Mouse (Mus musculus) ovary, adult 2 months (tissue): ENCODE data around the gene Tbc1d7. TPM values are rescaled to one million over a fixed set of nuclear protein-coding genes. Genes with fewer than 3 reads are reported as not detected.

Source experiments
- polyA plus RNA-seq: library from polyadenylated mRNA; depleted of rRNA; stranded (reverse); fragments of >200 nt; gene quantifications from 2 replicates; pipeline ENCODE4 v1.2.3, GENCODE M21; 2012; rRNA removed

The Tbc1d7 gene
- 10.6 and 18.6 TPM in 2 replicates for polyA plus RNA-seq

DNA sequence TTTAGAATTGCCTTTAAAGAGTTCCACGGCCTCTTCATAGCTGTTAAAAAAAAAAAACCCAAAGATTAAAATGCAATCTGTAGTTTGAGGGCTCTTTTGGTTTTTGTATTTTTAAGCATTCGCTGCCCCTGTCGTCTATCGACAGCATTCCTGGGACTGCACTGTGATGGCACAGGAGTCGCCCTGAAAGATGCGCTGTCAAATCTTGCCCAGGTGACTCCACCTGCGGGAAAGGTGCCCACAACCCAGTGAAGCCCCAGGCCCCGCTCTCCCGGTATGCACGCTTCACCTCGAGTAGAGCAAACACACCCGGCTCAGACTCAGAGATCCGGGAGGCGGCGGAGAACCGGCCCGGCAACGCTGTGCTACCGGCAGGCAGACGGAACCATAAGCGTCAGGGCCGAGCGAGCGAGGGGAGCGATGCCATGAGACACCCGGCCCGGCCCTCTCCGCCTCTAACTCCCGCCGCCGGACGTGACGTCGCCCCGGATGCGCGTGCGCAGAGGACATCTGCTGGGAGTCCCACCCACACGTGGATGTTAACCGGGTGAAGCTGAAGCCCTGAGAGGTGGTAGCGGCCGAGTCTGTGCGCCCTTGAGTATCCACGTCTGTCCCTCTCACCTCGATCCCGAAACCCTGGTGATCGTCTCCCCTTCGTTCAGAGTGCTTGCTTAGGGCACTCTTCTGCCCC, at the start of gene Tbc1d7:
Gene Tbc1d7 (minus strand): TSS at position 482 of the 691 bp plus-strand sequence.

Other genes starting within 250 kb of the Tbc1d7 start
- 4.6 and 5.0 TPM in 2 replicates for gene Gfod1, start 132.7 kb upstream of the Tbc1d7 start, polyA plus RNA-seq
- gene Sirt5, start 194.0 kb upstream of the Tbc1d7 start, polyA plus RNA-seq = 6.0 and 9.2 TPM in 2 replicates
- 69.6 and 102 TPM in 2 replicates for gene Nol7, start 226.9 kb upstream of the Tbc1d7 start, polyA plus RNA-seq